In the genomic region with DNA sequence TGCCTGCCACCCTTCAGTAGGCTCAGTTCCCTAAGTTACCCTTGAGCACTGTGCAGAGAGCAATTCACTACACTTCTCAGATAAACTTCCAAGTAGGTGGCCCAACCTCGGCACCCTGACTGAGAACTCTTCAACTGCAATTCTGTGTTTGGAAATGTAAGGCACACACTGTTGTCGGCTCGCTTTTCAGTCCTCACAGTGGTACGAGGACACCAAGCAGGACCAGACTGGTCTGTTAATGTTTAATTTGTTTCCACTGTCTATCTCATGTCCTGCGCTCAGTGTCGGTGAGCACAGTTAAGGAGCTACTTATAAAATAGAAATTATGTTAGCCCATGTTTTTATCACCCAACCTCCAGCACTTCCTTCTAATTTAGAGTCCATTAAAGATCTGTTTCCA, we compare ENCODE assay signal across 15 mouse cellular contexts. TPM values are rescaled to one million over a fixed set of nuclear protein-coding genes. Genes with fewer than 3 reads are reported as not detected.
"Had no signal": no experiment of that assay in that cellular context is flagged by ENCODE, and none has a peak within 500 bp of the region (broad histone marks: within the 10 kb centered on the region; RNA-seq: fewer than 3 reads in every experiment).

No protein-coding gene starts in this region.

- H3K4me2 ChIP-seq: hindbrain, embryonic 14.5 days; limb, embryonic 13.5 days had no signal

- H3K27me3 ChIP-seq: limb, embryonic 13.5 days had no signal

- H3K9me3 ChIP-seq: limb, embryonic 13.5 days; midbrain, embryonic 10.5 days had no signal

- H3K27ac ChIP-seq: hindbrain, embryonic 14.5 days; kidney, postnatal 0 days; layer of hippocampus, adult 2 months; limb, embryonic 13.5 days; midbrain, embryonic 10.5 days had no signal

- DNase-seq: kidney, adult 8-10 months; left cerebral cortex, postnatal 4 days; lung, adult 2 months; lung, postnatal 10 days; lung, postnatal 4 days; right cerebral cortex, postnatal 14 days; thymus, adult 18-20 months; thymus, postnatal 14 days had no signal

- H3K36me3 ChIP-seq: limb, embryonic 13.5 days; midbrain, embryonic 10.5 days had no signal

- ATAC-seq: midbrain, embryonic 16.5 days had no signal

- H3K4me3 ChIP-seq: limb, embryonic 13.5 days; midbrain, embryonic 10.5 days had no signal

- H3K9ac ChIP-seq: hindbrain, embryonic 14.5 days; limb, embryonic 13.5 days had no signal

RNA-seq across cellular contexts. Expression of a gene that starts 33.2 kb away (rescaled TPM):
- total RNA-seq: megakaryocyte, adult 5-6 weeks had no signal
- polyA plus RNA-seq: lung, adult 2 months; midbrain, embryonic 10.5 days had no signal
